Mouse (Mus musculus) myocyte (in vitro differentiated cells): Measurements from ENCODE around the gene Lst1. TPM values are rescaled to one million over a fixed set of nuclear protein-coding genes. Genes with fewer than 3 reads are reported as not detected.

Experiments
- H3K27me3 ChIP-seq: one replicate; pipeline ENCODE4 v1.6.1; 2011; ENCODE audit not compliant: control insufficient read depth, insufficient read depth, insufficient read length
- H3K36me3 ChIP-seq: one replicate; pipeline ENCODE4 v1.6.1; 2011; ENCODE audit not compliant: control insufficient read depth, insufficient read depth
- H3K4me2 ChIP-seq: one replicate; pipeline ENCODE4 v1.6.1; 2011; ENCODE audit warnings: low read depth, control low read depth
- H3K4me3 ChIP-seq: one replicate; pipeline ENCODE4 v1.5.1; 2011; ENCODE audit warnings: mild to moderate bottlenecking, control low read depth, moderate library complexity
- H3K79me2 ChIP-seq: one replicate; pipeline ENCODE4 v1.6.1; 2011; ENCODE audit not compliant: control insufficient read depth, insufficient read depth
- H3ac ChIP-seq: one replicate; pipeline ENCODE4 v1.6.1; 2011; ENCODE audit not compliant: control insufficient read depth, insufficient read length
- CEBPB ChIP-seq: IDR thresholded peaks from 2 replicates; pipeline ENCODE4 v1.6.1; 2011; ENCODE audit warnings: mild to moderate bottlenecking, moderate library complexity; ENCODE audit not compliant: poor library complexity, insufficient read depth, severe bottlenecking
- E2F4 ChIP-seq: IDR thresholded peaks from one replicate; pipeline ENCODE4 v1.6.1; 2011; ENCODE audit warnings: mild to moderate bottlenecking, control low read depth, moderate library complexity; ENCODE audit not compliant: insufficient read depth
- MAX ChIP-seq: IDR thresholded peaks from one replicate; pipeline ENCODE4 v1.6.1; 2011; ENCODE audit warnings: low read depth, mild to moderate bottlenecking, control low read depth
- MYOD1 ChIP-seq, 3 experiments: IDR thresholded peaks; one replicate each; pipeline ENCODE4 v1.6.1; 2011; ENCODE audit warnings: control low read depth in 2 of 3, low read depth in 2 of 3, mild to moderate bottlenecking in 2 of 3, moderate library complexity in 1 of 3; ENCODE audit not compliant: insufficient read length in 2 of 3, control insufficient read depth in 1 of 3
- MYOG ChIP-seq, 3 experiments: IDR thresholded peaks; one replicate each; pipeline ENCODE4 v1.6.1; 2011; ENCODE audit warnings: control low read depth in 2 of 3, low read depth in 2 of 3, mild to moderate bottlenecking in 2 of 3; ENCODE audit not compliant: insufficient read length in 2 of 3, control insufficient read depth in 1 of 3, insufficient read depth in 1 of 3
- POLR2A ChIP-seq: IDR thresholded peaks from one replicate; pipeline ENCODE4 v1.6.1; 2011; ENCODE audit warnings: low read depth, mild to moderate bottlenecking, control low read depth, moderate library complexity; ENCODE audit not compliant: insufficient read length
- POLR2AphosphoS2 ChIP-seq: IDR thresholded peaks from one replicate; pipeline ENCODE4 v1.6.1; 2011; ENCODE audit warnings: low read depth, control low read depth; ENCODE audit not compliant: insufficient read length
- REST ChIP-seq: IDR thresholded peaks from one replicate; pipeline ENCODE4 v1.6.1; 2011; ENCODE audit warnings: mild to moderate bottlenecking, control low read depth, moderate library complexity; ENCODE audit not compliant: insufficient read depth, insufficient read length
- SRF ChIP-seq: IDR thresholded peaks from one replicate; pipeline ENCODE4 v1.6.1; 2011; ENCODE audit warnings: low read depth; ENCODE audit not compliant: control insufficient read depth, insufficient read length
- TCF12 ChIP-seq: IDR thresholded peaks from one replicate; pipeline ENCODE4 v1.6.1; 2011; ENCODE audit warnings: mild to moderate bottlenecking, control low read depth; ENCODE audit not compliant: poor library complexity, insufficient read depth, severe bottlenecking
- TCF3 ChIP-seq: IDR thresholded peaks from one replicate; pipeline ENCODE4 v1.6.1; 2011; ENCODE audit warnings: low read depth, control low read depth; ENCODE audit not compliant: insufficient read length
- USF1 ChIP-seq: IDR thresholded peaks from one replicate; pipeline ENCODE4 v1.6.1; 2011; ENCODE audit warnings: low read depth, mild to moderate bottlenecking, control low read depth, moderate library complexity
- polyA plus RNA-seq: library from polyadenylated mRNA; unstranded; fragments of >200 nt; fragmentation: generic; extraction: Trizol; gene quantifications from one replicate; pipeline ENCODE4 v1.2.1, GENCODE M21; 2012; ENCODE audit warnings: missing spikeins

Gene Lst1
- polyA plus RNA-seq, 1 experiment = 4.3 TPM

- Histone ChIP-seq H3K79me2 (peaks cover 53% of the 10 kb centered on the region), H3K4me2 (peak within 1 kb of the TSS; percentile 96), H3K4me3 (peak within 1 kb of the TSS; percentile 83), H3K36me3 (peaks cover 22% of the 10 kb centered on the region), H3K27me3 (no peaks in the 10 kb centered on the region), H3ac (peak within 1 kb of the TSS; percentile 55)
- TF ChIP-seq TCF12 (no peak), REST (no peak), MYOD1 (IDR thresholded peaks at IDR 0.05; ENCODE audit: control insufficient read depth in 1 of 3, insufficient read length in 2 of 3, low read depth in 2 of 3) (peak in 1 of 3 experiments; percentile 7), SRF (no peak), MAX (no peak), MYOG (IDR thresholded peaks at IDR 0.05; ENCODE audit: control insufficient read depth in 1 of 3, insufficient read depth in 1 of 3, insufficient read length in 2 of 3, low read depth in 2 of 3) (no peak), TCF3 (no peak), POLR2A (peak; percentile 77), USF1 (no peak), E2F4 (no peak), POLR2AphosphoS2 (peak; percentile 85)
Measured at GRCm38 (mm10) chr17:35164568-35165450, 23.4 kb downstream of the Lst1 start, which contains the start of gene Prrc2a. Gene Prrc2a (minus strand): TSS chr17:35164897.

DNA sequence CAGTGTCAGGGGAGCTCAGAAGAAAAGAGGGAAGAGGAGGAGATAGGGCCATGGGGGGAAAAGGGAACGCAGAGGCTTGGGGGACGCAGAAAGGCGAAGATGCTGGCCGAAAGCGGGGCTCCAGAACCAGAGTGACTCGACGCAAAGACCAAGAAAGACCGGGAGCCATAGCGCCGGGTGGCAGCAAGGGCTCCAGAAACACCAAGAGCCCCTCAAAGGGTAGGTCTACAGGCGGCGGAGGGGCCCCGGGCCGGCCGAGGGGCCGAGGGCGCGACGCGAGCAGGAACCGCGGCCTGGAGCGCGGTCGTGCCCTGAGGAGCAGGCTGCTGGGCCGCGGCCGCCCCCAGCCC is 24.0 kb downstream of the Lst1 start:
- H3K27me3 ChIP-seq = no peaks in the 10 kb centered on the region
- peak overlapping the region; percentile 83 for H3K4me3 ChIP-seq
- H3K4me2 ChIP-seq = peak overlapping the region; percentile 93
- peaks cover 58% of the 10 kb centered on the region for H3K79me2 ChIP-seq
- peak overlapping the region; percentile 55 for H3ac ChIP-seq
- H3K36me3 ChIP-seq = peaks cover 24% of the 10 kb centered on the region
- TF ChIP-seq SRF (no peak), MYOG (IDR thresholded peaks at IDR 0.05; ENCODE audit: control insufficient read depth in 1 of 3, insufficient read depth in 1 of 3, insufficient read length in 2 of 3, low read depth in 2 of 3) (no peak), POLR2AphosphoS2 (no peak), USF1 (no peak), MYOD1 (IDR thresholded peaks at IDR 0.05; ENCODE audit: control insufficient read depth in 1 of 3, insufficient read length in 2 of 3, low read depth in 2 of 3) (no peak), MAX (no peak), TCF3 (no peak), POLR2A (no peak), REST (no peak), TCF12 (no peak), E2F4 (no peak), CEBPB (no peak)

DNA sequence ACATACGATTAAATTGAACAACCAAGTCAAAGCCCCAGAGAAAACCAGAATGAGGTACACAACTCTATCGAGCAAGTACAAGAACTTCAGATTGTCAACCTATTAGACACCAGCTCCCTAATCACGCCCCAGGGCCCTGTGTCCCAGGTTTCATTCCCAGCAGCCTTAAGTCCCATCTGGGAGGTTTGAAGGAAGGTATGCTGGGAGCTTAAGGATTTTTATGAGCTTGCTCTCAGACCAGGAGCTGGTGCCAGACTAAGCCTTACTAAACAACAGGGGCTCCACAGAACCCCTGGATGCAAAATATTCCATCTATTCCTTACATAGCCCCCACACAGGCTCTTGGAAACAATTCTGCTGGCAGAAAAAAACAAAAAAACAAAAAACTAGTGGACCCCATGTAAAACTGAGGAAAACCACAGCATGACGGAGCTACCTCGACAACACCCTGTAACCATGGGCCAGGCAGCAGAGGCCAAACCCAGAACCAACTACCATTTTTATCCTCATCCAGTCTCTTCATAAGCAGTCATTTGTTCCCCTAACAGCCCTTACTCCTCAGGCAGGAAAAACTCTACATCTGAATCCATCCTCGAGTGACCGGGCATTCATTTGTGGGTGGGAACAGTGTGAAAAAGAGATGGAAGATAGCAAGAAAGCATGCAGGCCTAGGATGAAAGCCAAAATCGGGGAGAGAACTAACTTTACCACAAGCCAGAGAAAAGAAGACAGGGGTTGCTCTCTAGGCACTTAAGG is 24.7 kb downstream of the Lst1 start:
- TF ChIP-seq TCF3 (no peak), E2F4 (no peak), POLR2A (no peak), USF1 (no peak), TCF12 (no peak), CEBPB (no peak), MYOG (IDR thresholded peaks at IDR 0.05; ENCODE audit: control insufficient read depth in 1 of 3, insufficient read depth in 1 of 3, insufficient read length in 2 of 3, low read depth in 2 of 3) (no peak)
- Histone ChIP-seq H3K4me3 (peak overlapping the region; percentile 83), H3ac (peak overlapping the region; percentile 55), H3K79me2 (peaks cover 61% of the 10 kb centered on the region), H3K4me2 (peak overlapping the region; percentile 93), H3K27me3 (no peaks in the 10 kb centered on the region), H3K36me3 (peaks cover 24% of the 10 kb centered on the region)

GRCm38 (mm10) chr17:35162730-35163129 is 25.5 kb downstream of the Lst1 start:
- Histone ChIP-seq H3ac (no peak overlapping the region), H3K36me3 (peaks cover 31% of the 10 kb centered on the region), H3K4me3 (peak overlapping the region; percentile 83), H3K27me3 (no peaks in the 10 kb centered on the region), H3K4me2 (peak overlapping the region; percentile 93), H3K79me2 (peaks cover 62% of the 10 kb centered on the region)
- TF ChIP-seq USF1 (no peak), POLR2A (no peak), REST (no peak), TCF3 (no peak), MYOG (IDR thresholded peaks at IDR 0.05; ENCODE audit: control insufficient read depth in 1 of 3, insufficient read depth in 1 of 3, insufficient read length in 2 of 3, low read depth in 2 of 3) (no peak), CEBPB (no peak), POLR2AphosphoS2 (no peak), SRF (no peak), E2F4 (no peak), MAX (no peak)
